Mouse (Mus musculus) neutrophil, adult 5-6 weeks (primary cell): ENCODE results near the gene Psma6. TPM values are rescaled to one million over a fixed set of nuclear protein-coding genes. Genes with fewer than 3 reads are reported as not detected.
A peak's percentile ranks its signal among the peaks of the same experiment; 100 is the strongest.

ENCODE experiments used
- ATAC-seq: fragments of 151-379, 151-347 bp; 2 replicates; pipeline ENCODE4 v1.8.0; 2017; ENCODE audit warnings: mild to moderate bottlenecking, moderate TSS enrichment; ENCODE audit not compliant: insufficient number of reproducible peaks, poor library complexity, low FRiP score, severe bottlenecking; ENCODE audit errors: extremely low read depth
- total RNA-seq: library from RNA; stranded (forward); fragments of 200-1000 nt; gene quantifications from 2 replicates; pipeline ENCODE4 v1.2.3, GENCODE M21; 2017

Psma6 gene
- total RNA-seq, 1 experiment from 2014 or later: 134 TPM

DNA sequence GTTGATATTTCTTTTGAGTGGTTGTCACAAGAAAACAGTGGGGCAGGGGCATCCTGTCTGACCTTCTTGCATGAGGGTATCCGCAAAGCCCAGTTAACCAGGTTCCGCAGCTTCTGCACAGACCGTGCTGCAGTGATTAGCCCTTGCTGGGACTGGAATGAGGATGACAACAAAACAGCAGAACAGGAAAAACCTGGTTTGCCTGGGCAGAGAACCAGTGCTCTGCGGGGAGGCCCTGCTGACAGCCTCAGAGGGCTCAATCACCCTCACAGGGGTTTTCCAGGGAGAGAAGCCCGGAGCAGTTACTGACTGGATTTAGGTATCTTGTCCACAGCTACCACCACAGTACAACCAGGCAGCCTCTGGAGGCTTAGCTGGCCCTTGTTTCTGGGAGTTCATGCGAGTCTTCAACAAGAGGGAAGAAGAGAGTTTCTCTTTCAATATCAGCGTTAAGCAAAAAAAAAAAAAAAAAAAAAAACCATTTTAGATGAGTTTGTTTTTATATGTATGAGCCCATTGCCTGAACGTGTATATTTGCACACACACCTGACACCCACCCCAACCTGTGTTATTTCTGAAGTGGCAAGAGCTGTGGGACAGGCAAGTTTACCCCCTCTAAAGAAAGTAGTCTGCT is 49.9 kb downstream of the Psma6 start:
- no peak for ATAC-seq

DNA sequence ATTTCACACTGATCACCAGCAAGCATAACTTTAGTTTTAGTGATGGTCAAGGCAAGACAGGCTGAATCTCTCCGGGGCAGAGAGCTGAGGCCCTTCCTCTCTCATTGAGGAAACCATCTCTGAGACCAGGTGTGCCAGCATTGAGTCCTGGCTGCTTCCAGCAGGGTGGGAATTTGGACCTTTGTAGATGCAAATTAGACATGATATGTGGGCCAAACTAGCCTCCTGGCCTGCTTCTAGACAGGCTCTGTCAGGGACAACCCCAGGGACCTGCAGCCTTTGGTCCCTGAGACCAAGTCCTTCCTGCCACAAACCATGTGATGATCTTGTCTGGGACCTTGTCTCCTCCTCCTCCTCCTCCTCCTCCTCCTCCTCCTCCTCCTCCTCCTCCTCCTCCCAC is 51.1 kb downstream of the Psma6 start:
- no peak for ATAC-seq

DNA sequence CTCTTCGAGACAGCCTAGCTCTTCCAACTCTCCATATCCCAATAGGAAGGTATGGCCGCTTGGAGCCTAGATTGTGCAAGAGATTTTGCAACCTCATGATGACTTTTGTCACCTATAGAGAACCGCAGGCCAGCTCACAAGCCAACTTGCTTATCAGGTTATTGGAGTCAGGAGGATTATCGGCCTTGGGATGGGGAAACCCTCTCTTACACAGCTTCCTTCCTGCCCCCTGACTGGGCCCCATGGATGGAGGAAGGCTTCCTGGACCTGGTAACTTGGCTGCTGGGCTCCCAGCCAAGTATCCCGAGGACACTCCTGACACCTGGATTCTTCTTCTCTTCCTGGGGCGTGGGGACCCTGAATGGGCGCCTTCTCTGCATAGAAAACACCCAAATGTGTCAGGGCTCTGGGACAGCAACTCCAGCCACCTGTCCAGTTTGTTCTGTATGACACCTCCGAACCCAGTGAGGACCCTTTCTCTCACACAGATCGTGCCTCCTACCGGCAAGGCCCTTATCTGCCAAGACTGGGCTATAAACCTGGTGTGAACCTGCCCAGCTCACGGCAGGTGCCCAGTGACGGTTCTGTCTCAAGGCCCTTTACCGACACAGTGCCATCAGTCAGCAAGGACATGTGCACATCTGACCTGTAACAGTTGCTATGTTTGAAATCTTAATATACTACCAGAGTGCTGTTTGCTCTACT is 53.3 kb downstream of the Psma6 start:
- ATAC-seq: no peak

DNA sequence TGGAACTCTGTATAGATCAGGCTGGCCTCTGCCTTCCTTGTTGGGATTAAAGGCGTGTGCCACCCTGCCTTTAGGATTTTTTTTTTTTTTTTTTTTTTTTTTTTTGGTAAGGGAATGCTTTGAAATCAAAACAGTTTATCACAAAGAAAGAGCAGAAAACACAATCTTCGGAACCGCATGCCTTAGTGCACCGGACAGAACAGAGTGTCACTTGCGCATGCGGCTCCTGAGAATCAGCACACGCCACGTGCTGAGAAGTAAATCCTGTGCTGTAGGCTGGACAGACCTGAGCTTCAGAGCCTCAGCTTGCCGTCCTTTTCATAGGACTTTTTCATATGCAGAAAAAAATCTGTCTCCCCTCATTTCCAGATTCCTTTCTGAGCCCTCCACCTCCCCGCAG is 54.0 kb downstream of the Psma6 start:
- ATAC-seq: no peak

DNA sequence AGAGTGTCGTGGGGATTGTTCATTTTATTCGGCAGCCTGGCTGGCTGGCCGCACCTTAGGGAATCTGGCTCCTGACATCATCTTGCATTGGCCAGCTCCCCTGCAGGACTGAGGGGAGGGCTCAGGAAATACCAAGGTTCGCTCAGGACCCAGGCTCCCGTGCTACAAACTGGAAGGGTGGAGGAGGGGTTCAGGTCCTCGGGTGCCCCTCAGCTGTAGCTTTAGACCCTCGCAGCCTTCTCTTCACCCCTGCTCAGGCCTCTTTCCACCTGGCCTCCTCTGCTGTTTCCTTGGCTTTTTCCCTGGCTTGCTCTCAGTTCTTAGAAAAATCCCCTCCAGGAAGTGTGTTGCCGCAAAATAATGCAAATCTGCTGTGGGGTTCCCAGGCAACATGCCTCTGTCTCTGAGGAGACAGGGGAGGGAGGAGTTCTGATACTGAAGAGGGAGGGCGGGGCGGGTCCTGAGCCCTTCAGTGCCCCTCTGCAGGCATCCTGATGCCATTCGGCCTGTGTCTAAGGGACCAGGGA is 54.7 kb downstream of the Psma6 start:
- peak; percentile 39; the same call in 1 of the 2 replicates for ATAC-seq

DNA sequence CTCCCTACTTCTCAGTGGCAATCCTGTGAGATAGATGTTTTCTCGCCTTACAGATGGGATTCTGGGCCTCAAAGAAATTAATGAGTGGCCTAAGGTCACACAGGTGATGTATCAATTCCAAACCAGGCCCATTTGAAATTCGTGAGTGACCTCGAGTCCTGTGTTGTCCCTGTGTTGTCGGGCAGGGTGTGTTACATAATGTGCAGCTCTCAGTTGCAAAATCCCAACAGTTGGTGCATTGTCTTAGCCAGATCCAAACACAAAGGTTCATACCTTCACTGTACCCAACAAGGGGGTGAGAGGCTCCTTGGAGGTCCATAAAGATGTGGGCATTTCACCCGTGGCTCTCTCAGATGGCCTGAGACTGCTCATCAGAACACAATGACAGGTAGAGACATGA is 56.4 kb downstream of the Psma6 start:
- no peak for ATAC-seq

DNA sequence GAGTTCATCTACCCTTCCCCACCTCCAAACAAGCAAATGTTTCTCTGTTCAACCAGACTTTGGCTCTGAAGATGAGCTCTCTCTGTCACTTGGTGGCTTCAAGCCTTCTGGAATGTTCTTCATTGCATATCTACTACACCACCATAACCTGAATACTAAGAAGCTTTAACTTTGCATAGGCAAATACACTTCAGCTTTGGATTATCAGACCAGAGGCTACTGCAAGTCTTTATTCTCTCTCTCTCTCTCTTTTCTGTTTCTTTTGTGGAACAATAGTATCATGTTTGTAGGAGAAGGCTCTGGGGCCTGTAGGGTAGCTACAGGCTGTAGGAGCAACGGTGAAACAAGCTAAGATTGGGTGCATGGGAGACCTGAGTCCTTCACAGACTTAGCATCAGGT is 58.2 kb downstream of the Psma6 start:
- no peak for ATAC-seq

DNA sequence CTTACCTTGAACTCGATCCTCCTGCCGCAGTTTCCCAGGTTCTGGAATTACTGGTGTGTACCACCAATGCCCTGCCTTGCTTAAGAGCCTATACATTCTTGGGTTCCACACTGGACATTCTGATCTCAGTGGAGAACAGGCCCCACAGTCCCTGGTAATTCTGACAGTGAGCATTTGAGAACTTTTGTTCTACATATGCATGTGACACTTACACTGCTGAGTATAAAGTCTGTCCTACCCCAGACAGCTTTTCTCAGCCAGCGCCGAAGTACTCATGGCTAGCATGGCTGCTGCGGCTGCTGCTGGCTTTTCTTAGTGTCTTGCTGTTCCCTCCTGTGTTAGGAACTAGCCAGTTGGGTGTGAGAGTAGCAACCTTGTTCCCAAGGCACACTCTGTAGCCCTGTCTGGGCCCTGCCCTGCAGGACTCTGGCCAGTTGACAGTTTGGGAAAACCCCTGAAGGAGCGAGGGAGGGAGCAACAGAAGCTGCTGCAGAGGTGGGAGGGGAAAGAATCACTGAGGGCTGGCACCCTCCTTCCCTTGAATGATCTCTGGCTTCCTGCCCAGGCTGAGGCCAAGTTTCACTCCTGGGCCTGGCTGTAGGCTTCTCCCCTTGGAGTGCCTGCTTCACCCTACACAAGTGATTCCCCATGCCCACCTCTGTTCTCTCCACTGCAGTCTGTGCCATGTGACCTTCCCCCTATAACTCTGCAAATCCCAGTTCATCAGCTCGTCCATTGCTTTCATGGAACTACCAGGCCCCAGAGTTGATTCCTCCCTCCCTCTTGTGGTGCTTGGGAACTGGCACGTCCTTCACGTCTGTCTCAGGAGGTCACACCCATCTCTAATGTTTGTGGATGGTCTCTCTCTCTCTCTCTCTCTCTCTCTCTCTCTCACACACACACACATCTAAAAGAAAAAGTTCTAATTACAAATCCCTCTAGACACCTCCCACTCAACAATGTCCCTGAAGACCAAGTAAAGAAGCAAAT is 59.1 kb downstream of the Psma6 start:
- ATAC-seq: no peak

DNA sequence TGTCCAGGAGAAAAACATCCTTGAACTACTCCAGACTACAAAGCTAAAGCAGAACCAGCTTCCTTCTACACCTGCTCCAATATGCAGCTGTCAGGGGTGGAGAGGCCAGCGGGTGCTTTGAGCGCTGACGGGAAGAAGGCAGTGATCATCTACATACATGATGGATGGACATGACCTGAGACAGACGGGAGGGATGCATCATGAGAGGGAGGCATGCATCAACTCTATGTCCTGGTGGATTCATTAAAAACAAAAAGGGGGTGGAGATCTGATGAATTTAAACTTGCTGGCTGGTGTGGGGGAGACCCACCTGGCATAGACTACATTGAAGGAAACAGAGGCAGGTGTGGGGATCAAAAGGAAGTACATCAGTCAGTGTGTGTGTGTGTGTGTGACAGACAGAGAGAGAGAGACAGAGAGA is 60.0 kb downstream of the Psma6 start:
- no peak for ATAC-seq

DNA sequence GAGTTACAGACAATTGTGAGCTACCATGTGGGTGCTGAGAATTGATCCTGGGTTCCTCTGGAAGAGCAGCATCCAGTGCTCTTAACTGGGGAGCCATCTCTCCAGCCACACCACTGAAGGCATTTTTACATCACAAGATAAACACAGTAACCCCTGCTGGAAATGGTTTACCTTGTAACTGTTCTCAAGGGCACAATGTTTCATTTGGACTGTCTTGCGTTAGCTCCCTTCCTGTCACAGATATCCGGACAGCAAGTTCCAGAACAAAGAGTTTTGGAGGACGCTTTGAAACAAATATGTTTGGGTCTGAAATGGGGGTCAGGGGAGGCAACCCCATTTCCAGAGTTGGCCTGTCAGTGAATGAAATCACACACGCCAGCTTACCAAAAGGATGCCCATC is 61.6 kb downstream of the Psma6 start:
- ATAC-seq: no peak

DNA sequence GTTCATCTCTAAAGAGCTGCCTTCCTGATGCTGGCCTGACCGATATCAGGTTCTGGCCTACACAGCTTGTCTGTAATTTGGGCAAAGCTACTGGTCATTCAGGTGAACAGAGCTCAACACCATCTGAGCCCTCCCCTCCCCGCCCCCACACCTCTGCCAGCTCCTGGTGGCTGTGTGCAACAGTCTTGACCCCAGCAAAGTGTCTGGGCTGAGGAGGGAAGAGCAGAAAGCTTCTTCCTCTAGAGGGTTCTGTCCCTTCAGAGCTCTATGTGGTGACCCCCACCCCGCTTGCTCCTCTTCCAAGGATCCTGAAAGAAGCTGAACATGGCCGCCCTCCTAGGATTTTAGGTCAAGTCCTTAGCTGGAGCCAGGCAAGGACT is 62.3 kb downstream of the Psma6 start:
- ATAC-seq: no peak

DNA sequence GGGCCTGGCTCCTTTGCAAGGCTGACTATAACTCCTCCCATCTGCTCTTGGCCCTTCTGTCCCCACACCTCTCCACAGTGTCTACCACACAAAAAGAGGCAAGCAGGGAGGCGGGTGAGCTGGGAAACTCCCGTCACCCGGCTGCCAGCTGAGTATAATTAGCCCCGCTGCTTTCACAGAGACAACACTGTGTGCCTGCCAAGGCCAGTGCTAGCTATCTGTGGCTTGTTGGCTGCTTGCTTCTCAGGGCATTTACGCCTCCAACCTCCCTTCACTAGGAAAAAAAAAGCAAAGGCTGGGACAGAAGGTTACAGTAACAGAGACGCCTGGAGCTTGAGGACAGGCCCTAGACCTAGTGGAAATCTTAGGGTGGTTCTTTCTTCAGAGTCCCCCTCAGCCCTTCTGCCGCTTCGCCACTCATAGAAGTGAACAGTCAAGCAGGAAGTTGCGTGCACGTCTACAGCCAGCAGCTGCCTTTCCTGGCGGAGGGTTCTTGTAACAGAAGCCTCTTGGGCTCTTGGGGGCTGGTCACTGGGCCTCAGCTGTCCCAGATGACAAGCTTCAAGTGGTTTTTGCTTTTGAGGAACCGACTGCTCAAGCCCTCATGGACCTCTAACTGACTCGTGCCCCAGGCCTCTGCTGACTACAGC is 62.8 kb downstream of the Psma6 start:
- ATAC-seq: peak; percentile 68

DNA sequence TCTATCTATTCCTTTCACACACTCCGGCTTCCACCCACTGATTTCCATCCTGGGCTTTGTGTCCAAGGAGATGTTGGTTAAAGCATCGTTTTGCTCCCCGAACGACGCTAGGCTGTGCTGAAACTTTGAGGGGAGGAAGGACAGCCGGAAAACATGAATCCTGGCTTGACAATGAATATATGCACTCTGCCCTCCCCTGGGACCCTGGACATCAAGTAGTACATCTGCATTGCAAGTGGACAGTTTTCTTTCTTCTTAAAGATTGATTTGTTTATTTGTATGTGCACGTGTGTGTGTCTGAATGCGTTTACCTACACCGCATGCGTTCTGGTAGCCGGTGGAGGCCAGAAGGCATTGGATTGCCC is 63.4 kb downstream of the Psma6 start:
- ATAC-seq: no peak

DNA sequence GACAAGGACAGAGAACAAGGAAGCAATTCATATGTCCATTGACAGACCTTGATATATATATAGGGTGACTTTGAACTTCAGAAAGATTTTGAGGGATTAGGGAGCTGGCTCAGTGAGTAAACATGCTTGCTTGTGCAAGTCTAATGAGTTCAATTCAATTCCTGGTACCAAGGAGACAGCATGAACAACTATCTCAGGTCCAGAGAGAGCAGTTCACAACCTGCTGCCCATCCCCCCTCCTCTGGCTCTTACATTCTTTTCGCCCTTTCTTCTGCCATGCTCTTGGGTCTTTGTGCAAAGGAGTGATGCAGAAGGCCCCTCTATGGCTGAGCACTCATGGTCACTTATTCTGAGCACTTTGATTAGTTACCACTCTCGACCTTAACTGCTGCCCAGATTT is 64.4 kb downstream of the Psma6 start:
- ATAC-seq: no peak

DNA sequence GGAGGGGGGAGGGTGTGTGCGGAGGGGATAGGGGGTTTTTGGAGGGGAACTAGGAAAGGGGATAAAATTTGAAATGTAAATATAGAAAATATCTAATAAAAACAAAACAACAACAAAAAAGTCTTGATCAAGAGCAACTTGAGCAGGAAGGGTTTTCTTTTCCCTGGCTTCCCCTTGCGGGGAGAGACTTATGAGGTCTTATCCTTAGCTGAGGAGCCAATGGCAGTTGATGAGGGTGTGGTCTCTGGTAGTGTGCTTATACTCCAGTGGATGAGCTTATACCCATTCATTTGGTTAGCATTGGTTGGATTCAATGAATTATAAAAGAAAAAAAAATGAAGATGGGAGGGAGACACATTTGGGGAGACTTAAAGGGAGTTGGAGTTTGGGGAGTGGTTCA is 65.0 kb downstream of the Psma6 start:
- ATAC-seq: no peak

DNA sequence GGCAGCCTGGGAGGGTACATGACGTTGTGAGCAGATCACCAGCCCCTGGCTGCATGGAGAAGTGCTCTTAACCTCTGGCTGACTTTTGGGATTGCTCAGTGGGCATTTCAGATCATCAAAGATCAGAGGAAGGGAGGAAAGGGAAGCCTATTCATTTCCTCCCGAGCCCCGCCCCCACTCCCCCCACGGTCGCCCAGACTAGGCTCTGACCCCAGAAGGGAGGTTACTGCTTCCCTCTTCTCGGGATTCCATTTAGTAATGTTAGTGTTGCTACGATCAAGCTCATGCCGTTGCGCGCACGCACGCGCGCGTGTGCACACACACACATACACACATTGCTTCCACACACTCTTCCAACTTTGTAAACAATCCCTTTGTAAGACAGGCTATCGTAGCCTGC is 66.4 kb downstream of the Psma6 start:
- no peak for ATAC-seq

DNA sequence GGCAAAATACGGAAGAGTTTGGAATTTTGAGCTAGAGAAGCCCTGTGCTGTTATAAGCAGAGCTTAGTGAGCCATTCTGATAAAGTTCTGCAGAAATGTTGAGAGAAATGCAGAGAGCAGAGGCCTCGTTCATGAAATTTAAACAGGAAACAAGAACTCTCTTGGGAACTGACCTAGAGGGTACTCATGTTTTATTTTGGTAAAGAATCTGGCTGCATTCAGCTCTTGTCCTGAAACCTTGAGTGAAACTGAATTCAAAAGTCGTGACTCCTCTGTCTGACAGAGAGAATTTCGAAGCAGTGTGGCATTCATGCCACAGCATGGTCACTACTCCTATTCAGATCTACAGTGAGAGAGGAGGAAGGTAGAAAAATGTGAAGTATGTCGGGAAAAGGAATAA is 68.8 kb downstream of the Psma6 start:
- no peak for ATAC-seq

DNA sequence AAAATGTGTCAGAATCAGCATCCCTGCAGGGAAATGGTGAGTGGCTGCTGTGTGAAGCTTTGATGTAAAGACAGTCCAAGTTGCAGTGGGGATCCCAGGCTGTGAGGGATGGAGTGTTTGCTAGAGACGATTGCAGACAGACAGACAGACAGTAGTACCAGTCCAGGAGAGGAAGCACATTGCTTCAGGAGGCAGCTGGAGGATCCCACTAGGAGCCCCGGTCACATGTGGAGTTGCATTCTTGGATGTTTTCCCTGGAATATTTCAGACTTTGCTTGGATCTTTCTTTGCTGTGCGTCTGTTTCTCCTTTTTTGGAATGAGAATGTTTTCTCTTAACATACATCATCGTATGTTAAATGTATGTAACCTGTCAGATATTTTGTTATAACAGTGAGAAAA is 69.9 kb downstream of the Psma6 start:
- ATAC-seq: no peak

DNA sequence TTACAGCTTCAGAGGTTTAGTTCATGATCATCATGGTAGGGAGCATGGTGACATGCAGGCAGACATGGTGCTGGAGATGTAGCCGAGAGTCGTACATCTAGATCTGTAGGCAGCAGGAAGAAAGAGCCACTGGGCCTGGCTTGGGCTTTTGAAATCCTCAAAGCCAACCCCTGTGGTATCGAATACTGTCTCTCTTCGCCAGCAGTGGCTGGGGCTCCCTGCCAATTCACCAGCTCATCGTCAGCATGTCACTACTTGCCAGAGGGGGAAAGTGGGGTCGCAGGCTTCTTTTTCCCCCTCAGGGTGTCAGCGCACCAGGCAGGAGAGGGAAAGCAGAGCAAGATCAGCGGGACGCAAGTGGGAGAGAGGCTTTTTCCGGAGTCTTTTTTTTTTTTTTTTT is 71.2 kb downstream of the Psma6 start:
- no peak for ATAC-seq
